Mouse (Mus musculus): Measurements from ENCODE around the gene Id1. TPM values are rescaled to one million over a fixed set of nuclear protein-coding genes. Genes with fewer than 3 reads are reported as not detected.

Id1 gene
- total and polyA plus RNA-seq, 2 experiments from 2014 or later, result 104 to 198 TPM

GRCm38 (mm10) chr2:152704811-152705370 is 31.2 kb upstream of the Id1 start:
- peak overlapping the region; percentile 84; the same call in 1 of the 2 replicates for H3K27ac ChIP-seq
- H3K4me2 ChIP-seq (ENCODE audit: low read depth, low read length), result no peak overlapping the region
- no peak overlapping the region for H3K4me3 ChIP-seq (ENCODE audit: low read length)
- DNase-seq (ENCODE audit: low spot score) (no peak), ATAC-seq (no peak)
- no peaks in the 10 kb centered on the region for H3K27me3 ChIP-seq (ENCODE audit: insufficient read depth, low read length)
- peaks cover 47% of the 10 kb centered on the region for H3K36me3 ChIP-seq (ENCODE audit: insufficient read depth, low read length)
- peaks cover 14% of the 10 kb centered on the region; the same call in 1 of the 2 replicates for H3K4me1 ChIP-seq (ENCODE audit: insufficient read depth, low read length)
- H3K9me3 ChIP-seq (ENCODE audit: low read length), result no peaks in the 10 kb centered on the region
- H3K9ac ChIP-seq (replicated peaks; ENCODE audit: low read length), result 0 out of 2 replicates have a peak overlapping the region, but pooled peaks have one; percentile 13
- WGBS, result 81% methylated on average over 14 of the region's 14 CpGs
- TF ChIP-seq CTCF (IDR thresholded peaks at IDR 0.05; ENCODE audit: low read depth), result no peak

- Histone ChIP-seq H3K36me3 (ENCODE audit: insufficient read depth, low read length) (peaks cover 35% of the 10 kb centered on the region), H3K9ac (replicated peaks; ENCODE audit: low read length) (0 out of 2 replicates have a peak overlapping the region, but pooled peaks have one; percentile 43)
- 29% methylated on average over 22 of the region's 22 CpGs for WGBS
Measured at GRCm38 (mm10) chr2:152705993-152706571, 30.0 kb upstream of the Id1 start.

GRCm38 (mm10) chr2:152707186-152707585 is 28.9 kb upstream of the Id1 start:
- peak overlapping the region; percentile 35 for H3K4me3 ChIP-seq (ENCODE audit: low read length)
- peak overlapping the region; percentile 46 for H3K9ac ChIP-seq (replicated peaks; ENCODE audit: low read length)
- ATAC-seq (peak; percentile 9), DNase-seq (ENCODE audit: low spot score) (peak; percentile 41)
- no peak for TF ChIP-seq CTCF (IDR thresholded peaks at IDR 0.05; ENCODE audit: low read depth)
- H3K36me3 ChIP-seq (ENCODE audit: insufficient read depth, low read length), result peaks cover 25% of the 10 kb centered on the region
- peaks cover 14% of the 10 kb centered on the region; the same call in 1 of the 2 replicates for H3K4me1 ChIP-seq (ENCODE audit: insufficient read depth, low read length)
- 4% methylated on average over 6 of the region's 7 CpGs for WGBS
- H3K27me3 ChIP-seq (ENCODE audit: insufficient read depth, low read length), result no peaks in the 10 kb centered on the region
- H3K4me2 ChIP-seq (ENCODE audit: low read depth, low read length), result peak overlapping the region; percentile 59
- no peaks in the 10 kb centered on the region for H3K9me3 ChIP-seq (ENCODE audit: low read length)
- peak overlapping the region; percentile 84 for H3K27ac ChIP-seq

More at GRCm38 (mm10) chr2:152705993-152706571, 30.0 kb upstream of the Id1 start:
- Histone ChIP-seq H3K27ac (peak overlapping the region; percentile 84), H3K4me2 (ENCODE audit: low read depth, low read length) (peak overlapping the region; percentile 11; the same call in 1 of the 2 replicates), H3K27me3 (ENCODE audit: insufficient read depth, low read length) (no peaks in the 10 kb centered on the region), H3K9me3 (ENCODE audit: low read length) (no peaks in the 10 kb centered on the region), H3K4me3 (ENCODE audit: low read length) (no peak overlapping the region), H3K4me1 (ENCODE audit: insufficient read depth, low read length) (peaks cover 14% of the 10 kb centered on the region; the same call in 1 of the 2 replicates)
- peak; percentile 70 for ATAC-seq
- DNase-seq (ENCODE audit: low spot score), result peak; percentile 71
- no peak for TF ChIP-seq CTCF (IDR thresholded peaks at IDR 0.05; ENCODE audit: low read depth)

GRCm38 (mm10) chr2:152707627-152708026 is 28.4 kb upstream of the Id1 start:
- ATAC-seq, result peak; percentile 90
- no peak for TF ChIP-seq CTCF (IDR thresholded peaks at IDR 0.05; ENCODE audit: low read depth)
- Histone ChIP-seq H3K36me3 (ENCODE audit: insufficient read depth, low read length) (peaks cover 21% of the 10 kb centered on the region), H3K4me3 (ENCODE audit: low read length) (peak overlapping the region; percentile 35), H3K9me3 (ENCODE audit: low read length) (no peaks in the 10 kb centered on the region), H3K4me2 (ENCODE audit: low read depth, low read length) (peak overlapping the region; percentile 59), H3K4me1 (ENCODE audit: insufficient read depth, low read length) (peaks cover 14% of the 10 kb centered on the region; the same call in 1 of the 2 replicates), H3K27ac (peak overlapping the region; percentile 84), H3K9ac (replicated peaks; ENCODE audit: low read length) (peak overlapping the region; percentile 46), H3K27me3 (ENCODE audit: insufficient read depth, low read length) (no peaks in the 10 kb centered on the region)
- 5% methylated on average over 31 of the region's 31 CpGs for WGBS
- DNase-seq (ENCODE audit: low spot score), result peak; percentile 91

- Histone ChIP-seq H3K27ac (no peak overlapping the region), H3K4me3 (ENCODE audit: low read length) (no peak overlapping the region), H3K9ac (replicated peaks; ENCODE audit: low read length) (no peak overlapping the region), H3K4me2 (ENCODE audit: low read depth, low read length) (no peak overlapping the region), H3K9me3 (ENCODE audit: low read length) (no peaks in the 10 kb centered on the region), H3K4me1 (ENCODE audit: insufficient read depth, low read length) (peaks cover 14% of the 10 kb centered on the region; the same call in 1 of the 2 replicates), H3K27me3 (ENCODE audit: insufficient read depth, low read length) (no peaks in the 10 kb centered on the region), H3K36me3 (ENCODE audit: insufficient read depth, low read length) (peaks cover 11% of the 10 kb centered on the region; the same call in 1 of the 2 replicates)
- DNase-seq (ENCODE audit: low spot score), result no peak
- 92% methylated on average over 5 of the region's 5 CpGs for WGBS
- ATAC-seq, result no peak
- no peak for TF ChIP-seq CTCF (IDR thresholded peaks at IDR 0.05; ENCODE audit: low read depth)
Measured at GRCm38 (mm10) chr2:152709066-152709465, 27.0 kb upstream of the Id1 start.

- no peaks in the 10 kb centered on the region for H3K36me3 ChIP-seq (ENCODE audit: insufficient read depth, low read length)
- ATAC-seq (no peak), DNase-seq (ENCODE audit: low spot score) (no peak)
- 31% methylated on average over 6 of the region's 6 CpGs for WGBS
- H3K9ac ChIP-seq (replicated peaks; ENCODE audit: low read length), result no peak overlapping the region
- H3K4me3 ChIP-seq (ENCODE audit: low read length), result no peak overlapping the region
- no peak overlapping the region for H3K4me2 ChIP-seq (ENCODE audit: low read depth, low read length)
- TF ChIP-seq CTCF (IDR thresholded peaks at IDR 0.05; ENCODE audit: low read depth), result no peak
- H3K9me3 ChIP-seq (ENCODE audit: low read length), result no peaks in the 10 kb centered on the region
- H3K4me1 ChIP-seq (ENCODE audit: insufficient read depth, low read length), result 0 out of 2 replicates have a peak, but pooled peaks cover 6% of the 10 kb centered on the region
- H3K27ac ChIP-seq, result no peak overlapping the region
- no peaks in the 10 kb centered on the region for H3K27me3 ChIP-seq (ENCODE audit: insufficient read depth, low read length)
Measured at GRCm38 (mm10) chr2:152716241-152716772, 19.7 kb upstream of the Id1 start.
